8 mouse cellular contexts compared by ENCODE assay signal in genomic region chr7:139310487-139310951, GRCm38 (mm10).
DNase-seq lines count a peak whose midpoint lies in the region; ATAC-seq and TF ChIP-seq lines count a peak whose summit lies in the region.

No protein-coding gene starts in this region.

- ATAC-seq in heart, embryonic 11.5 days (replicated peaks; ENCODE audit: insufficient number of reproducible peaks, low FRiP score, low TSS enrichment), result peak; percentile 70
- ATAC-seq in limb, embryonic 14.5 days (ENCODE audit: low FRiP score, low read depth), result no peak
- ATAC-seq in stomach, embryonic 16.5 days (ENCODE audit: insufficient read depth, low FRiP score), result peak; percentile 58

- no peaks in the 10 kb centered on the region for H3K36me3 ChIP-seq in heart, embryonic 11.5 days (ENCODE audit: control insufficient read depth, insufficient read depth, low read length)
- no peaks in the 10 kb centered on the region for H3K36me3 ChIP-seq in limb, embryonic 14.5 days (ENCODE audit: control insufficient read depth, insufficient read depth, low read length)
- no peaks in the 10 kb centered on the region for H3K36me3 ChIP-seq in stomach, embryonic 16.5 days (ENCODE audit: control insufficient read depth, insufficient read depth, low read length)

- WGBS in heart, embryonic 11.5 days (ENCODE audit: insufficient replicate concordance), result 32% methylated on average over 6 of the region's 6 CpGs
- 40% methylated on average over 6 of the region's 6 CpGs for WGBS in limb, embryonic 14.5 days
- WGBS in stomach, embryonic 16.5 days, result 51% methylated on average over 6 of the region's 6 CpGs

- H3K9me3 ChIP-seq in heart, embryonic 11.5 days (replicated peaks; ENCODE audit: control insufficient read depth, low read length), result no peaks in the 10 kb centered on the region
- no peaks in the 10 kb centered on the region for H3K9me3 ChIP-seq in limb, embryonic 14.5 days (ENCODE audit: control insufficient read depth, low read length)
- H3K9me3 ChIP-seq in stomach, embryonic 16.5 days (replicated peaks; ENCODE audit: control insufficient read depth, low read length), result no peaks in the 10 kb centered on the region

- H3K9ac ChIP-seq in heart, embryonic 11.5 days (ENCODE audit: low read depth, low read length), result peak overlapping the region; percentile 11; the same call in 1 of the 2 replicates
- H3K9ac ChIP-seq in limb, embryonic 14.5 days (ENCODE audit: low read depth, low read length, severe bottlenecking), result no peak overlapping the region
- peak overlapping the region; percentile 33; the same call in 1 of the 2 replicates for H3K9ac ChIP-seq in stomach, embryonic 16.5 days (ENCODE audit: low read length)

- peak; percentile 44 to 53 for DNase-seq in right cerebral cortex, postnatal 10 days (ENCODE audit: low spot score in 2 of 2)
- no peak for DNase-seq in right cerebral cortex, postnatal 4 days
- DNase-seq in limb, embryonic 14.5 days (ENCODE audit: low spot score), result peak; percentile 51
- DNase-seq in layer of hippocampus, postnatal 36 days, result no peak
- no peak for DNase-seq in spleen, adult 12 weeks (ENCODE audit: low spot score)
- DNase-seq in right cerebral cortex, postnatal 14 days, result no peak

- no peak overlapping the region; the same call in 1 of the 2 replicates for H3K4me2 ChIP-seq in heart, embryonic 11.5 days
- no peak overlapping the region for H3K4me2 ChIP-seq in limb, embryonic 14.5 days (replicated peaks; ENCODE audit: low read depth, low read length, severe bottlenecking)
- no peak overlapping the region for H3K4me2 ChIP-seq in stomach, embryonic 16.5 days (ENCODE audit: low read depth, low read length)

- no peaks in the 10 kb centered on the region for H3K27me3 ChIP-seq in heart, embryonic 11.5 days (ENCODE audit: control insufficient read depth, insufficient read depth, low read length)
- H3K27me3 ChIP-seq in limb, embryonic 14.5 days (ENCODE audit: control insufficient read depth, insufficient read depth, low read length), result no peaks in the 10 kb centered on the region
- no peaks in the 10 kb centered on the region for H3K27me3 ChIP-seq in stomach, embryonic 16.5 days (ENCODE audit: control insufficient read depth, insufficient read depth, low read length)

- H3K4me1 ChIP-seq in heart, embryonic 11.5 days (ENCODE audit: control insufficient read depth, insufficient read depth, low read length), result peaks cover 22% of the 10 kb centered on the region
- H3K4me1 ChIP-seq in limb, embryonic 14.5 days (ENCODE audit: control insufficient read depth, insufficient read depth, low read length), result peaks cover 5% of the 10 kb centered on the region; the same call in 1 of the 2 replicates
- H3K4me1 ChIP-seq in stomach, embryonic 16.5 days (ENCODE audit: control insufficient read depth, insufficient read depth, low read length), result peaks cover 11% of the 10 kb centered on the region

- no peak for TF ChIP-seq POLR2A in limb, embryonic 14.5 days (IDR thresholded peaks at IDR 0.05; ENCODE audit: borderline replicate concordance, extremely low read depth, insufficient read depth, insufficient read length)

- H3K4me3 ChIP-seq in heart, embryonic 11.5 days (ENCODE audit: low read depth, low read length), result no peak overlapping the region
- no peak overlapping the region for H3K4me3 ChIP-seq in limb, embryonic 14.5 days (replicated peaks; ENCODE audit: low read length)
- no peak overlapping the region for H3K4me3 ChIP-seq in stomach, embryonic 16.5 days (replicated peaks; ENCODE audit: low read length)

- H3K27ac ChIP-seq in heart, embryonic 11.5 days (ENCODE audit: low read depth, low read length), result peak overlapping the region; percentile 90
- H3K27ac ChIP-seq in limb, embryonic 14.5 days (replicated peaks; ENCODE audit: low read depth, low read length), result no peak overlapping the region
- H3K27ac ChIP-seq in stomach, embryonic 16.5 days (ENCODE audit: low read length), result no peak overlapping the region

Comparison
In these comparisons a context has a peak if more than half of its experiments do, and no peak if none do; other contexts are left out.
1. DNase-seq: peak in right cerebral cortex, postnatal 10 days (2 of 2) and limb, embryonic 14.5 days (single experiment); none in right cerebral cortex, postnatal 4 days (single experiment), layer of hippocampus, postnatal 36 days (0 of 2), spleen, adult 12 weeks (single experiment) and right cerebral cortex, postnatal 14 days (single experiment).